Mouse (Mus musculus) liver, embryonic 14.5 days (tissue): ENCODE measurements at regions not wholly inside any gene's neighbourhood (a gene's known extent, or its start where the extent isn't known, plus 50 kb on each side); places are given as distances from the start of the nearest gene placed in this dataset.

Experiments
- ATAC-seq: fragments of 200-750 bp; cut with Nextera tagmentation; 2 replicates; pipeline ENCODE4 v1.8.0; 2017; ENCODE audit warnings: moderate number of reproducible peaks, mild to moderate bottlenecking, moderate library complexity; ENCODE audit not compliant: insufficient read depth
- DNase-seq, 3 experiments: peaks; one replicate each; pipeline ENCODE4 v3.0.0-alpha.2; 2012 to 2013; ENCODE audit warnings: low read depth in 3 of 3, low spot score in 3 of 3
- H3K27ac ChIP-seq: fragments of 300-500 bp; sonication (generic); 2 replicates; pipeline ENCODE4 v1.5.1; 2014; ENCODE audit warnings: moderate library complexity, mild to moderate bottlenecking, control low read depth, inconsistent platforms
- H3K27me3 ChIP-seq: fragments of 300-500 bp; sonication (generic); 2 replicates; pipeline ENCODE4 v1.6.1; 2014; ENCODE audit warnings: mild to moderate bottlenecking, low read length, moderate library complexity; ENCODE audit not compliant: control insufficient read depth, insufficient read depth
- H3K36me3 ChIP-seq: fragments of 300-500 bp; sonication (generic); replicated peaks from 2 replicates; pipeline ENCODE4 v1.6.1; 2014; ENCODE audit warnings: low read depth; ENCODE audit not compliant: control insufficient read depth, insufficient read depth
- H3K4me1 ChIP-seq, 2 experiments: fragments of 200-500 bp in 1 of 2; fragments of 300-500 bp in 1 of 2; sonication (generic) in 1 of 2; replicated peaks; 2 replicates each; pipeline ENCODE4 v1.6.1; 2012 to 2014; ENCODE audit warnings: antibody characterized with exemption in 1 of 2, inconsistent platforms in 1 of 2, low read length in 1 of 2; ENCODE audit not compliant: control insufficient read depth in 2 of 2, insufficient read depth in 2 of 2
- H3K4me2 ChIP-seq: fragments of 300-500 bp; sonication (generic); 2 replicates; pipeline ENCODE4 v1.6.1; 2014; ENCODE audit warnings: low read depth, mild to moderate bottlenecking, control low read depth, moderate library complexity
- H3K4me3 ChIP-seq, 2 experiments: fragments of 200-500 bp in 1 of 2; fragments of 300-500 bp in 1 of 2; sonication (generic) in 1 of 2; 2 replicates each; pipeline ENCODE4 v1.5.1; 2012 to 2014; ENCODE audit warnings: low read depth in 2 of 2, low read length in 2 of 2, mild to moderate bottlenecking in 2 of 2, control low read depth in 1 of 2, inconsistent platforms in 1 of 2, moderate library complexity in 1 of 2; ENCODE audit not compliant: insufficient read depth in 1 of 2
- H3K9ac ChIP-seq: fragments of 300-500 bp; sonication (generic); replicated peaks from 2 replicates; pipeline ENCODE4 v1.6.1; 2014; ENCODE audit warnings: mild to moderate bottlenecking, control low read depth, moderate library complexity
- H3K9me3 ChIP-seq: fragments of 300-500 bp; sonication (generic); 2 replicates; pipeline ENCODE4 v1.6.1; 2016; ENCODE audit warnings: low read length, mixed read lengths; ENCODE audit not compliant: control insufficient read depth
- CTCF ChIP-seq: IDR thresholded peaks from 2 replicates; pipeline ENCODE4 v1.5.1; 2016; ENCODE audit warnings: antibody characterized with exemption, low read depth, control low read depth
- EP300 ChIP-seq: IDR thresholded peaks from 2 replicates; pipeline ENCODE4 v1.6.1; 2016; ENCODE audit warnings: antibody characterized with exemption, low read depth
- WGBS: fragments of 180-500 bp; shearing (Covaris S2); extraction: QIAGEN DNeasy Blood & Tissue Kit; methylation state at CpG from one replicate; pipeline ENCODE4 v1.1.7; 2014; ENCODE audit not compliant: insufficient replicate concordance; 5-methylcytosine and 5-hydroxymethylcytosine counted together

GRCm38 (mm10) chr3:45681410-45681809 lies 303.2 kb downstream of the Pcdh10 start:
- H3K4me3 ChIP-seq: no peak overlapping the region
- WGBS: 12% methylated on average over 12 of the region's 12 CpGs
- no peak overlapping the region for H3K9ac ChIP-seq
- no peaks in the 10 kb centered on the region for H3K27me3 ChIP-seq
- TF ChIP-seq CTCF (no peak), EP300 (no peak)
- no peak overlapping the region for H3K4me2 ChIP-seq
- no peak overlapping the region for H3K27ac ChIP-seq
- H3K36me3 ChIP-seq: no peaks in the 10 kb centered on the region
- no peak for ATAC-seq
- H3K4me1 ChIP-seq: no peaks in the 10 kb centered on the region
- H3K9me3 ChIP-seq: no peaks in the 10 kb centered on the region
- no peak for DNase-seq

- WGBS: 13% methylated on average over 1 of the region's 1 CpGs
- H3K4me1 ChIP-seq: no peaks in the 10 kb centered on the region
- H3K9ac ChIP-seq: no peak overlapping the region
- H3K4me3 ChIP-seq: no peak overlapping the region
- no peak overlapping the region for H3K4me2 ChIP-seq
- no peaks in the 10 kb centered on the region for H3K9me3 ChIP-seq
- H3K27ac ChIP-seq: no peak overlapping the region
- H3K36me3 ChIP-seq: no peaks in the 10 kb centered on the region
- ATAC-seq: no peak
- TF ChIP-seq CTCF: no peak
- no peak for TF ChIP-seq EP300
- DNase-seq: no peak
- H3K27me3 ChIP-seq: no peaks in the 10 kb centered on the region
Measured at GRCm38 (mm10) chr3:45707891-45708290, 329.7 kb downstream of the Pcdh10 start.
